Mouse (Mus musculus): ENCODE measurements around the gene Slc36a3. TPM values are rescaled to one million over a fixed set of nuclear protein-coding genes. Genes with fewer than 3 reads are reported as not detected.

The Slc36a3 gene
- total RNA-seq, 2 experiments from 2014 or later: not detected

DNA sequence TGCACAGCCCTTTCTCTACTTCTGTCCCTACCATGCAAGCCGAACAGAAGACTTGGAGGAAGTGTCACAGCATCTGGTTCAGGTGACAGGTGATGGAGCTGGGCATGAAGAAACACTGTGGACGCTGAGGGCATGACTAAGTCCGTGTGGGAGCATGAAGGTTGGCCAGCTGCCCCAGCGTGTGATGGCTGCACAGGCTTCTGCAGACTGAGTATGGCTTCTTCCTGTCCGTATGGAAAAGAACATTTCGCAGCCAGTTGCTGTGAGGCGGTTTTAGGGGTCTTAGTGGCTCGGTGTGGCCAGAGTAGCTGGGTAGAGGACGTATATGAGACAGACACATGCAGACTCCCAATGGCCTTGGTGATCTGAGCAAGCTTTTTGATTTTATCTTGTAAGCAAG is 70.3 kb downstream of the Slc36a3 start:
- intact Hi-C loops (cut with DNase I): no loop called here
- DNase-seq (ENCODE audit: low spot score): no peak

DNA sequence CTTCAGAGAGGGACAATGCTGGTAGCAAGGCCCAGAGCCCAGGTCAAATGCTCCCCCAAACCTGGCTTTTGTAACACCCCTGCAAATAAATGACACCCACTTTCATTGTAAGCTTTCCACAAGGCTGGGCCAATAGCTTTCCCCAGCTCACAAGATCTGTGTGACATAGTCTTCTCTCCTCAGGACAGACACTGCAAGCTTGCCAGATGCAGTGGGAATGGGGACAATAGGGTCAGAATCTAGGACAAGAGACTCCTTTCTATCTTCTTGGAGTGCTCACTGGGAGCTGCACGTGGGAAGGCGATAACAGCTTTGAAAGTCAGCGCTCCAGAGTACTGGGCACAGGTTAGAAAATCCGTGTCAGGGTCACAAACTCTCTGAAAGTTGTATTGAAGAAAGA is 72.3 kb downstream of the Slc36a3 start:
- intact Hi-C loops (cut with DNase I): no loop called here
- DNase-seq (ENCODE audit: low spot score): no peak

DNA sequence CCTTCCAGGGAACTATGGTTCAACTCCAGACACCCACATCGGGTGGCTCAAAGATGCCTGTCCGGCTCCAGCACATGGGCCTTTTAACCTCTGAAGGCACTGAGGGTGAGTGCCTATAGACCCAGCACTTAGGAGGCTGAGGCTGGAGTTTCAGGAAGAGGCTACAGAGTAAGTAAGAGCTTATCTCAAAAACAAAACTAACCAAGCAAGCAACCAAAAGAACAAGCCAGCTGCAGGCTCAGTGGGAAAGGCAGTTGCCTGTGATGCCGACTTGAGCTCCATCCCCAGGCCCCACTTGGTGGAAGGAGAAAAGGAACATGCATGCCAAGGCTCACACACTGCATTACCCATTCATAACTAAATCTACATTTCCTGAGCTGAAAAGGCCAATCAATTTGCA is 73.0 kb downstream of the Slc36a3 start:
- intact Hi-C loops (cut with DNase I): no loop called here
- DNase-seq (ENCODE audit: low spot score): no peak

DNA sequence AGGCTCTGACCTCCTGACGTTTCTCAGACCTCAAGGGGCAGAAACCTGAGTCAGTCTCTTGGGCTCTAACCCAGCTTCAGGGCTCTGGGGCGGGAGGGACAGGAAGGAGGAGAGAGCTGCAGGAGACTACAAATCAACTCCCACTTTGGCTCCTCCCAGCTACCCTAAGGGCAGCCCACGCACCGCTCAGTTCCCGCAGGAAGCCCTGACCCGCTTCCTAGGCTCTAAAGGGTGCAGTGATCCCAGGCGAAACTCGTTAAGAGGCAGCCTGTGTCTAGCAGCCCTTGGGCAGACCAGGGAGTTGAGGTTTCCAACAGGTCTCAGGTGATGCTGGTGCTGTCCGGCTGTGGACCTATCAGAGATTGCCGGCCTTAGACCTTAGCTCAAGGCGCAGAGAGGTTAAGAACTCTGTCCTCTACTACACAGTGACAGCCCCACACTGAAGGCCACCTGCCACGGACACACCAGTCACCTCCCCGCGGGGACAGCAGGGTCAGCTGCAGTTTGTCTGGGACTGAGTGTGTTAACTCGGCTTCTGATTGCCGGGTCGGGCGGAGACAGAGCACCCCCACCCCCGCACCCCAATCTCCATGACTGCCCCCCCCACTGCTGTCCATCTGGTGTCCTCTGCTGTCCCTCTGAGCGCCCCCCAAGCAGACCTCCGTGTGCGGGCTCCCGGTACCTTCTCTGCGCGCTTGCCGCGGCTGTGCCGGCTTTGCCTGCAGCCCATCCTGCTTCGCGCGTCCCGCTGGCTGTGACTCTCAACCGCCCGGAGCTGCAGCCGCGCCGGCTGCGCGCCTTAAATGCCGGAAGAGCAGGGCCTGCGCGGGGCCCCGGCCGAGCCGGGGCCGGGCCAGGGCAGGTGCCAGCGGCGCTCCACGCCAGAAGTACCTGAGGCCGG is 73.9 kb downstream of the Slc36a3 start, which contains the start of gene Ccdc69:
TSS of gene Ccdc69 (minus strand) at position 801 of the 901 bp plus-strand sequence.
- DNase-seq (ENCODE audit: low spot score): peak; percentile 57
- intact Hi-C loops (cut with DNase I): no loop called here

DNA sequence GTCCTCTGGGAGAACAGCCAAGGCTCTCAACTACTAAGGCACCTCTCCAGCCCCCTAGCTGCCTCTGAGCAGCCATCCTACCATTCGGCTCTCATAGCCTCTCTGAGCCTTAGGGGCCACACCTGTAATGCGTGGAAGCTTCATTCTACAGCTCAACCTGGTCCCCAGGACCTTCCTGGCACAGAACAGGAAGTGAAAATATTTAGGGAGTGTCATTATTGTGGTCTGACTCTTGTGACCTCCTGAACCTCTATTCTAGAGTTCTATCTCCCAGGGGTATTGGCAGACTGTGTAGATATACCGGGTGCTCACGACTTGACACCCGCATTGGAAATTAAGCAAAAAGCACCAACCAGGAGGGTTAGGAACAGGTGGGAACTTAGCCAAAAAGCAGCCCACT is 75.3 kb downstream of the Slc36a3 start:
- no peak for DNase-seq (ENCODE audit: low spot score)
- intact Hi-C loops (cut with DNase I): no loop called here

DNA sequence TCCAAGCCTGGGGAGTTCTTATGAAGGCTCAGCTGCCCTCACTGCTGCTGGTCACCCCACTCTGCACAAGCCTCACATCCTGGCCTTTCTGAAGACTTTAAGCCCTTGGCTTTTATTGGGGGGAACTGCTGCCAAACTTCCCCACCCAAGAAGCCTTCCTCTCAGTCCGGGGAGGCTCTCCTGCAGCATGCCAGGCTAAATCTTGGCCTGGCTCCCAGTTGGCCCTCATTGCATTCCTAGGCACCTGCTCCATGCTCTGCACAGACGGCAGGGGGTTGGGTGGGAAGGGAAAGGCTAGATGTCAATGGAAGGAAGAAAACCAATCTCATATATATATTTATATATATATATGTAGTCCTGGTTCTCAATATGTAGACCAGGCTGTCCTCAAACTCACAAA is 75.9 kb downstream of the Slc36a3 start:
- no peak for DNase-seq (ENCODE audit: low spot score)
- intact Hi-C loops (cut with DNase I): no loop called here

Other genes with a start within 250 kb of the Slc36a3 start
- gene Gpx3, start 249.3 kb downstream of the Slc36a3 start, total RNA-seq (2021): 100 to 1,000 TPM; 177 to 178 TPM
- gene Tnip1, start 188.8 kb downstream of the Slc36a3 start, total RNA-seq (2021): 10 to 100 TPM; 27.1 to 29.8 TPM
- gene Anxa6, start 118.3 kb downstream of the Slc36a3 start, total RNA-seq (2021): 100 to 1,000 TPM; 240 to 246 TPM
- 10 to 100 TPM; 11.4 to 13.4 TPM for gene Ccdc69, start 73.6 kb downstream of the Slc36a3 start, total RNA-seq (2021)
- gene Gm2a, start 53.6 kb downstream of the Slc36a3 start, total RNA-seq (2021): 10 to 100 TPM; 10.6 to 10.9 TPM
- 10 to 100 TPM; 14.2 to 14.8 TPM for gene Slc36a2, start 33.4 kb upstream of the Slc36a3 start, total RNA-seq (2021)
- gene Slc36a1, start 52.6 kb upstream of the Slc36a3 start, total RNA-seq (2021): 10 to 100 TPM in 1 of 2 experiments, 1 to 10 TPM in 1; 9.7 to 13.6 TPM
- gene Fat2, start 184.9 kb upstream of the Slc36a3 start, total RNA-seq (2021): under 1 TPM in 1 of 2 experiments, not detected in 1; 0.08 TPM

All from heart, postnatal 25 days (tissue).